Mouse (Mus musculus) urinary bladder, postnatal 10 days (tissue): ENCODE results near the gene Chd2.
A peak's percentile ranks its signal among the peaks of the same experiment; 100 is the strongest.

ENCODE experiments used
- DNase-seq: peaks from one replicate; pipeline ENCODE4 v3.0.0; 2022; ENCODE audit warnings: low spot score

Gene Chd2

GRCm38 (mm10) chr7:73402106-73402505, 139.5 kb downstream of the Chd2 start:
- DNase-seq: no peak

- DNase-seq: no peak
Measured at GRCm38 (mm10) chr7:73400051-73400916, 141.3 kb downstream of the Chd2 start.

- DNase-seq: peak; percentile 60
Measured at GRCm38 (mm10) chr7:73399501-73400044, 142.1 kb downstream of the Chd2 start.

- DNase-seq: no peak
Measured at GRCm38 (mm10) chr7:73398806-73399442, 142.7 kb downstream of the Chd2 start.

GRCm38 (mm10) chr7:73398319-73398718, 143.3 kb downstream of the Chd2 start:
- no peak for DNase-seq

- no peak for DNase-seq
Measured at GRCm38 (mm10) chr7:73394013-73394409, 147.6 kb downstream of the Chd2 start.

GRCm38 (mm10) chr7:73393307-73394012, 148.2 kb downstream of the Chd2 start:
- no peak for DNase-seq

GRCm38 (mm10) chr7:73392359-73392758, 149.3 kb downstream of the Chd2 start:
- no peak for DNase-seq

GRCm38 (mm10) chr7:73391518-73392321, 149.9 kb downstream of the Chd2 start:
- DNase-seq: no peak

GRCm38 (mm10) chr7:73391002-73391517, 150.6 kb downstream of the Chd2 start:
- DNase-seq: peak; percentile 73

GRCm38 (mm10) chr7:73390426-73391001, 151.1 kb downstream of the Chd2 start:
- no peak for DNase-seq

GRCm38 (mm10) chr7:73389871-73390294, 151.7 kb downstream of the Chd2 start:
- DNase-seq: no peak

GRCm38 (mm10) chr7:73389419-73389818, 152.2 kb downstream of the Chd2 start:
- DNase-seq: no peak

GRCm38 (mm10) chr7:73388866-73389265, 152.8 kb downstream of the Chd2 start:
- DNase-seq: no peak

- DNase-seq: no peak
Measured at GRCm38 (mm10) chr7:73382843-73383242, 158.8 kb downstream of the Chd2 start.

- DNase-seq: no peak
Measured at GRCm38 (mm10) chr7:73378034-73378433, 163.6 kb downstream of the Chd2 start.

GRCm38 (mm10) chr7:73377307-73377706, 164.3 kb downstream of the Chd2 start:
- no peak for DNase-seq
